Mouse (Mus musculus): ENCODE data around the gene Eif4g2.

- no peak for TF ChIP-seq POLR2A (IDR thresholded peaks at IDR 0.05; ENCODE audit: low read depth, low read length)
- TF ChIP-seq CTCF (conservative IDR thresholded peaks at IDR 0.05; ENCODE audit: insufficient read depth, insufficient read length, low read depth, low read length), result no peak
Measured at GRCm38 (mm10) chr7:111072410-111072809, 10.4 kb downstream of the Eif4g2 start.

Measured in kidney, adult 2 months (tissue).